Mouse (Mus musculus) cerebellum, adult 2 months (tissue): ENCODE measurements around the gene Slc9a2.

Source experiments
- CTCF ChIP-seq: fragments of 200-500 bp; IDR thresholded peaks from 2 replicates; pipeline ENCODE4 v1.5.1; 2011; ENCODE audit warnings: low read depth, mild to moderate bottlenecking, control low read depth, low read length, moderate library complexity, borderline replicate concordance; ENCODE audit not compliant: insufficient read depth
- POLR2A ChIP-seq: fragments of 200-500 bp; IDR thresholded peaks from 2 replicates; pipeline ENCODE4 v1.6.1; 2011; ENCODE audit warnings: low read length, control low read depth, borderline replicate concordance; ENCODE audit not compliant: insufficient read depth

- no peak for TF ChIP-seq CTCF
- no peak for TF ChIP-seq POLR2A
Measured at GRCm38 (mm10) chr1:40776102-40776501, 95.7 kb downstream of the Slc9a2 start.
